Mouse (Mus musculus) left cerebral cortex, adult 8-10 months (tissue): ENCODE data around the gene Sec14l5. TPM values are rescaled to one million over a fixed set of nuclear protein-coding genes. Genes with fewer than 3 reads are reported as not detected.
"Not testable (repeated sequence)": the region's sequence is repeated elsewhere in the genome, so short reads cannot be mapped to it uniquely, and the experiment has no call there.

Experiments
- DNase-seq, 2 experiments: peaks; one replicate each; pipeline ENCODE4 v3.0.0; 2022; ENCODE audit warnings: low spot score in 2 of 2
- microRNA-seq, 2 experiments: library from miRNA; unstranded; fragments of <30 nt; microRNA quantifications; one replicate each; pipeline ENCODE4 v1.2.0; 2022
- total RNA-seq, 4 experiments: library from RNA; stranded (reverse); gene quantifications; 2 replicates each; pipeline ENCODE4 v1.2.4; 2022

The Sec14l5 gene
- total RNA-seq, 4 experiments from 2014 or later = 8.5 to 11.0 (median 8.9) TPM

GRCm38 (mm10) chr16:5214126-5214525 is 67.2 kb downstream of the Sec14l5 start:
- DNase-seq = no peak

- no peak for DNase-seq
Observed at GRCm38 (mm10) chr16:5216686-5217085, 69.8 kb downstream of the Sec14l5 start.

- DNase-seq = no peak
Observed at GRCm38 (mm10) chr16:5217341-5218133, 70.6 kb downstream of the Sec14l5 start.

GRCm38 (mm10) chr16:5221403-5221802 is 74.5 kb downstream of the Sec14l5 start:
- no peak for DNase-seq

- no peak for DNase-seq
Observed at GRCm38 (mm10) chr16:5222140-5222539, 75.2 kb downstream of the Sec14l5 start, which contains the start of gene AU021092. TSS of gene AU021092 (minus strand) at chr16:5222299.

DNA sequence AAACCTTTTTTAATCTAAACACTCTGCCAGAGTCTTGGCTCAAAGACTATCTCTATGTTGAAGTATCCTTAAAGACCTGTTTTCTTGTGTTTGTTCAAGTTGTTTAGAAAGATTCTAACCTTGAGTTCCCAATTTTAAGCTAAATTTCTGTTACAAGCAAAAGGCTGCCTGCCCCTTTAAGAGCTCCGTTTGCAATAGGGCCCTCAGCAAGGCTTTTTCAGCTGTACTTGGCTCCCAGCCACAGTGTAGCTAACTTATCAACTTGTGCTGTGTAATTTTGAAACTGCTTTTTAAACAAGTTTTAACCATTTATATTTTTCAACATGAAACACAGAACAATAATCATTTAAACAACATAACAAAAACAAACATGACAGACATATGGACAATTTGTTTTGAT is 79.6 kb downstream of the Sec14l5 start:
- not testable (repeated sequence) for DNase-seq

- DNase-seq = not testable (repeated sequence)
Observed at GRCm38 (mm10) chr16:5227501-5227900, 80.6 kb downstream of the Sec14l5 start.

DNA sequence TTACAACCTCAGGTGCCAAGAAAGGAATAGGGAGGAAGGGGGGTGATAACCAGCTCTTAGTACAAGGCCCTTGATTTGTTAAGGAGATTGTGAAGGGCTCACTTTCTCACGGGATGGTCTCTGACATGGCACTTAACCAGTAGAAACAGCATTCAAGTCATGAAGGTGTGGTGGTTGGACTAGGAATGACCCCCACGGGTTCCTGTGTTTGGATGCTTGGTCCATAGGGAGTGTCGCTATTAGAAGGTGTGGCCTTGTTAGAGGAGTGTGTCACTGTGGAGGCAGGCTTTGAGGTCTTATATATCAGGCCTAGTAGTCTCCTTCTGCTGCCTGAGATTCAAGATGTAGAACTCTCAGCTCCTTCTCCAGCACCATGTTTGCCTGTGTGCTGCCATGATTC is 81.2 kb downstream of the Sec14l5 start:
- DNase-seq = not testable (repeated sequence)

DNA sequence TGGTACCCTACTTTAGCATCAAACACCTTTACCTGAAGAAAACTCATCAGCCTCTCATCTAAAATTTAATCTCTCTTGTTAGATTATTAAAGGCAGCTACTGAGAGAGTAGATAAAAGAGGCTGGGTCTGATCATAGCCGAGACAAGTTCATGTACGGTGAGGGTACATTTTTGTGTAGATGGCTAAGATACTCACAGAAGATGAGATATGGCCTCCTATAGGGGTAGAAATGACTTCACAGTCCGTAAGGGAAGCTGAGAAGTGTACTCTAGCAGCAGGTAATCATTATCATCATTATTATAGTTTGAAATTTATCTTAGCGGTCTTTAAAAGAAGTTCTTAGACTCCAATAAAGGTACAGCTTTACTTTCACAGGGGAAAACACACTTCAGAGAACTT is 86.1 kb downstream of the Sec14l5 start:
- no peak for DNase-seq

DNA sequence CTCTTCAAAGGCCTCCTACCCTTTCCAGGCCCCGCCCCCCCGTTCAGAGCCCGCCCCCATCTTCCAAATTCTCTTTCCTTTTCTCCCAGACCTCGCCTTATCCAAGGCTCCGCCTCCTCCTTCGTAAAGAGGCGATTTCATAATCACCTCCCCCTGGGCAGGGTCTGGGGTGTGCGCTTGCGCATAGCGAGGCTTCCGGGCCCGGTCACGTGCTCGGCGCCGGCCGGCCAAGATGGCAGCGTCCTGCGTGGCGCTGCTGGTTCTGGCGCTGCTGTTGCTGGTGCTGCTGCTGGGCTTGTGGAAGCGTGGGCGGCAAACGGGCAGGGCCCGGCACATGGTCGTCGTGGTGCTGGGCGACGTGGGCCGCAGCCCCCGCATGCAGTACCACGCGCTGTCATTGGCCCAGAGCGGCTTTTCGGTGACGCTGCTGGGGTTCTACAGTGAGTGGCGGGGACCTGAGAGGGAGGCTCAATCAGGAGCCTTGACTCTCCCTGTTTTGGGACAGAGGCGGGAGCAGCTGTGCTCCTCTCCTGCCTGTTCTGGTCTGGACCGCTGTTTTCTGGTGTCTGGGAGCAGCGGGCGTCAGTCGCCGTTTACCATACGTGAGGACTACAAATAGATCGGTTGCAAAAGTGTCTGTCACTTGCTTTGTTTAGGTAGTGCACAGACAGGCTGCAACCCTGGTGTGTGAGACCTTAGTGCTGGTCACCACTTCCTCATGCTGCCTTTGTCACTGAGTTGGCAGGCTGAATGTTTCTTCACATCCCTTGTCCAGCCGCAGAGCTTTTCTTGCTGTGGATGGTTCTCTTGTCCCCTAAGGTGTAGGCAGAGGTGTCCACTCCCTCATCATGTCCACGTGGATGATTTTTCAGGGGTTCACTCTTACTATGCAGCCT is 86.8 kb downstream of the Sec14l5 start, which contains the start of gene Alg1:
Gene Alg1, plus strand, starts transcription at position 204 of the 896 bp plus-strand sequence.
- peak; percentile 86 to 94 for DNase-seq

Small RNA genes lying within 50 kb of the gene (microRNA-seq; reads per million reads assigned to microRNA genes)
- 0 reads per million in 2 experiments for gene Gm23689
- gene Gm26095 = 0 reads per million in 2 experiments
- 0 reads per million in 2 experiments for gene Mir6364

Other genes with a start within 250 kb of the Sec14l5 start
- gene Nudt16l1, start 208.3 kb upstream of the Sec14l5 start, total RNA-seq = 10 to 100 TPM; 65.1 to 79.3 (median 69.9) TPM
- gene Anks3, start 182.9 kb upstream of the Sec14l5 start, total RNA-seq = 10 to 100 TPM; 48.8 to 58.9 (median 56.3) TPM
- gene Sept12, start 149.3 kb upstream of the Sec14l5 start, total RNA-seq = not detected
- not detected for gene Smim22, start 139.8 kb upstream of the Sec14l5 start, total RNA-seq
- gene Rogdi, start 133.6 kb upstream of the Sec14l5 start, total RNA-seq = 100 to 1,000 TPM; 160 to 204 (median 189) TPM
- 100 to 1,000 TPM; 139 to 152 (median 147) TPM for gene Glyr1, start 97.2 kb upstream of the Sec14l5 start, total RNA-seq
- gene Ubn1, start 97.1 kb upstream of the Sec14l5 start, total RNA-seq = 10 to 100 TPM; 36.4 to 42.8 (median 40.3) TPM
- 1 to 10 TPM; 1.7 to 3.0 (median 1.9) TPM for gene Ppl, start 14.7 kb upstream of the Sec14l5 start, total RNA-seq
- gene Nagpa, start 56.9 kb downstream of the Sec14l5 start, total RNA-seq = 10 to 100 TPM; 11.3 to 16.3 (median 15.5) TPM
- gene AU021092, start 75.2 kb downstream of the Sec14l5 start, total RNA-seq = 1 to 10 TPM; 4.1 to 5.7 (median 4.7) TPM
- 10 to 100 TPM; 26.4 to 34.8 (median 30.6) TPM for gene Alg1, start 86.5 kb downstream of the Sec14l5 start, total RNA-seq
- 1 to 10 TPM; 3.8 to 6.8 (median 5.6) TPM for gene Eef2kmt, start 108.9 kb downstream of the Sec14l5 start, total RNA-seq